Mouse (Mus musculus) cerebellum, postnatal 36 days (tissue): ENCODE data around the gene Btbd35f16.
"Not testable (repeated sequence)": the region's sequence is repeated elsewhere in the genome, so short reads cannot be mapped to it uniquely, and the experiment has no call there.

Experiments
- DNase-seq, 2 experiments: peaks; one replicate each; pipeline ENCODE4 v3.0.0; 2021 to 2022; ENCODE audit warnings: mixed read lengths in 2 of 2

Gene Btbd35f16

DNA sequence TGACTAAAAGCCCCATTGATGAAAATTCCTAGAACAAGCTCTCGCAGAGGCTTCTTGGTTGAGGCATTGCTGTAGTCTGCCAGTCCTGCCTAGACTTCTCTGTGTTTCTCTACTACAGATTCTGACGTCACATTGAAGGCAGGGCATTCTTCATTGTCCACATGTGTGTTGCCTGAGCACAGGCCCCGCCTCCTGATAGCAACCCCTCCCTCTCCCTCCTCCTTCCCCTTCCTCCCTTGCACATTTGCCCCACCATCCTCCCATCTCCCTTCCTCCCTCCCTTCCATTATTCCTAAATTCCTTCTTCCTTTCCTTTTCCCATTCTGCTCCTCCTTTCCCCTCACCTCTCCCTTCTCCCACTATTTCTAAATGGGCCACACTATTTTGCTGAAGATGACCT is at the start of gene Btbd35f16:
TSS of gene Btbd35f16 (minus strand) at position 101 of the 400 bp plus-strand sequence.
- not testable (repeated sequence) for DNase-seq
